Mouse (Mus musculus) induced T-regulatory cell, adult 2 months (primary cell): Measurements from ENCODE around the gene Ly6g5c.
A peak's percentile ranks its signal among the peaks of the same experiment; 100 is the strongest.

ENCODE experiments used
- DNase-seq: peaks from one replicate; pipeline ENCODE4 v3.0.0-alpha.2; 2012; ENCODE audit warnings: low read depth

Ly6g5c gene

GRCm38 (mm10) chr17:35108097-35108496 is at the start of gene Ly6g5c:
Ly6g5c (plus strand) TSS chr17:35108279.
- no peak for DNase-seq

- no peak for DNase-seq
These were observed 49.8 kb upstream of the Ly6g5c start for GRCm38 (mm10) chr17:35058316-35058715.

GRCm38 (mm10) chr17:35058911-35059892 is 48.9 kb upstream of the Ly6g5c start, which contains the start of gene Ddah2:
Ddah2 (plus strand) TSS chr17:35059035.
- DNase-seq = peak; percentile 91

GRCm38 (mm10) chr17:35060071-35060470 is 48.0 kb upstream of the Ly6g5c start:
- DNase-seq = no peak

GRCm38 (mm10) chr17:35060737-35061297 is 47.3 kb upstream of the Ly6g5c start:
- DNase-seq = no peak

- no peak for DNase-seq
These were observed 46.8 kb upstream of the Ly6g5c start for GRCm38 (mm10) chr17:35061299-35061698.

- DNase-seq = no peak
These were observed 44.6 kb upstream of the Ly6g5c start for GRCm38 (mm10) chr17:35063466-35063865.

GRCm38 (mm10) chr17:35064378-35064877 is 43.7 kb upstream of the Ly6g5c start:
- no peak for DNase-seq

GRCm38 (mm10) chr17:35064951-35065947 is 42.8 kb upstream of the Ly6g5c start, which contains the start of gene Ly6g6c:
Ly6g6c (plus strand) TSS chr17:35065388.
- DNase-seq = peak; percentile 66

- DNase-seq = no peak
These were observed 42.0 kb upstream of the Ly6g5c start, which contains the start of gene Mpig6b for GRCm38 (mm10) chr17:35066084-35066483. Mpig6b (minus strand) TSS chr17:35066184.

- DNase-seq = no peak
These were observed 39.7 kb upstream of the Ly6g5c start for GRCm38 (mm10) chr17:35068213-35068914.

GRCm38 (mm10) chr17:35070556-35071229 is 37.4 kb upstream of the Ly6g5c start:
- DNase-seq = no peak

- no peak for DNase-seq
These were observed 36.6 kb upstream of the Ly6g5c start for GRCm38 (mm10) chr17:35071454-35071853.

- DNase-seq = no peak
These were observed 34.0 kb upstream of the Ly6g5c start for GRCm38 (mm10) chr17:35074097-35074496.

- DNase-seq = no peak
These were observed 31.4 kb upstream of the Ly6g5c start, which contains the start of gene Ly6g6e for GRCm38 (mm10) chr17:35076507-35077176. Ly6g6e (plus strand) TSS chr17:35076902.

GRCm38 (mm10) chr17:35077285-35077684 is 30.8 kb upstream of the Ly6g5c start:
- DNase-seq = no peak

- DNase-seq = no peak
These were observed 30.3 kb upstream of the Ly6g5c start, which contains the start of gene Ly6g6d for GRCm38 (mm10) chr17:35077786-35078233. Ly6g6d (minus strand) TSS chr17:35078065.

GRCm38 (mm10) chr17:35079778-35080177 is 28.3 kb upstream of the Ly6g5c start:
- DNase-seq = no peak

- DNase-seq = no peak
These were observed 27.8 kb upstream of the Ly6g5c start for GRCm38 (mm10) chr17:35080248-35080647.
